Mouse (Mus musculus): ENCODE measurements around the gene Krtap9-5. TPM values are rescaled to one million over a fixed set of nuclear protein-coding genes. Genes with fewer than 3 reads are reported as not detected.

Krtap9-5 gene
- polyA plus RNA-seq, 1 experiment = not detected

GRCm38 (mm10) chr11:99994384-99994661, 46.0 kb downstream of the Krtap9-5 start:
- H3K4me3 ChIP-seq (replicated peaks; ENCODE audit: control insufficient read depth, low read depth, low read length) = no peak overlapping the region
- no peak overlapping the region for H3K27ac ChIP-seq (ENCODE audit: control insufficient read depth, insufficient read depth, low read depth, low read length, poor library complexity)
- no peaks in the 10 kb centered on the region; the same call in 1 of the 2 replicates for H3K4me1 ChIP-seq (ENCODE audit: control insufficient read depth, insufficient read depth, low read length)
- TF ChIP-seq POLR2A (IDR thresholded peaks at IDR 0.05; ENCODE audit: borderline replicate concordance, control insufficient read depth, low read depth, low read length) = no peak
- 55% methylated on average over 4 of the region's 4 CpGs for WGBS

DNA sequence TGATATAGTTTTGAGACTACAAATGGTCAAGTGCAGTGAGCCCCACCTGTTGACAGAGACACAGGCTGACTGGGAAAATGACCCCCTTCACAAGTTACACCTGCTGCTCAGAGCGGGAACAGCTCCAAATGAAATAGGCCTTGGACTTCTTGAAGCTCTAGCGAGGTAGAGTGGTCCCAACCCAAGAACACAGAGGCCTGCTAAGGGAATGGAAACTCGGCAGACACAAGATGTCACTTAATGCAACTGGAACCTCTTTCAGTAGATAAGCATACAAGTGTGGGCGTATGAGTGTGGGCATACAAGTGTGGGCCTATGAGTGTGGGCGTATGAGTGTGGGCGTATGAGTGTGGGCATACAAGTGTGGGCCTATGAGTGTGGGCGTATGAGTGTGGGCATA, 50.8 kb downstream of the Krtap9-5 start:
- H3K27ac ChIP-seq (ENCODE audit: control insufficient read depth, insufficient read depth, low read depth, low read length, poor library complexity) = no peak overlapping the region
- no peaks in the 10 kb centered on the region for H3K4me1 ChIP-seq (ENCODE audit: control insufficient read depth, insufficient read depth, low read length)
- no peak overlapping the region for H3K4me3 ChIP-seq (replicated peaks; ENCODE audit: control insufficient read depth, low read depth, low read length)
- 84% methylated on average over 7 of the region's 7 CpGs for WGBS
- TF ChIP-seq CTCF (IDR thresholded peaks at IDR 0.05; ENCODE audit: control insufficient read depth, insufficient read depth, low read length) = no peak
- TF ChIP-seq POLR2A (IDR thresholded peaks at IDR 0.05; ENCODE audit: borderline replicate concordance, control insufficient read depth, low read depth, low read length) = no peak

Other genes starting within 250 kb of the Krtap9-5 start
- gene Gm14180, start 214.2 kb upstream of the Krtap9-5 start, polyA plus RNA-seq (2011; ENCODE audit: insufficient read depth, insufficient read length, low replicate concordance, missing spikeins) = not detected in 2 replicates
- gene Gm11595, start 175.6 kb upstream of the Krtap9-5 start, polyA plus RNA-seq (2011; ENCODE audit: insufficient read depth, insufficient read length, low replicate concordance, missing spikeins) = not detected in 2 replicates
- not detected in 2 replicates for gene Krtap4-8, start 167.8 kb upstream of the Krtap9-5 start, polyA plus RNA-seq (2011; ENCODE audit: insufficient read depth, insufficient read length, low replicate concordance, missing spikeins)
- gene Krtap4-9, start 163.3 kb upstream of the Krtap9-5 start, polyA plus RNA-seq (2011; ENCODE audit: insufficient read depth, insufficient read length, low replicate concordance, missing spikeins) = not detected in 2 replicates
- not detected in 2 replicates for gene Gm11596, start 155.0 kb upstream of the Krtap9-5 start, polyA plus RNA-seq (2011; ENCODE audit: insufficient read depth, insufficient read length, low replicate concordance, missing spikeins)
- not detected in 2 replicates for gene Gm11569, start 149.5 kb upstream of the Krtap9-5 start, polyA plus RNA-seq (2011; ENCODE audit: insufficient read depth, insufficient read length, low replicate concordance, missing spikeins)
- gene Gm11554, start 144.0 kb upstream of the Krtap9-5 start, polyA plus RNA-seq (2011; ENCODE audit: insufficient read depth, insufficient read length, low replicate concordance, missing spikeins) = not detected in 2 replicates
- not detected in 2 replicates for gene Krtap4-13, start 138.6 kb upstream of the Krtap9-5 start, polyA plus RNA-seq (2011; ENCODE audit: insufficient read depth, insufficient read length, low replicate concordance, missing spikeins)
- not detected in 2 replicates for gene Gm11564, start 132.8 kb upstream of the Krtap9-5 start, polyA plus RNA-seq (2011; ENCODE audit: insufficient read depth, insufficient read length, low replicate concordance, missing spikeins)
- gene 2300003K06Rik, start 110.4 kb upstream of the Krtap9-5 start, polyA plus RNA-seq (2011; ENCODE audit: insufficient read depth, insufficient read length, low replicate concordance, missing spikeins) = not detected in 2 replicates
- not detected in 2 replicates for gene Krtap4-16, start 96.9 kb upstream of the Krtap9-5 start, polyA plus RNA-seq (2011; ENCODE audit: insufficient read depth, insufficient read length, low replicate concordance, missing spikeins)
- not detected in 2 replicates for gene Gm11568, start 90.6 kb upstream of the Krtap9-5 start, polyA plus RNA-seq (2011; ENCODE audit: insufficient read depth, insufficient read length, low replicate concordance, missing spikeins)
- gene Gm11559, start 84.0 kb upstream of the Krtap9-5 start, polyA plus RNA-seq (2011; ENCODE audit: insufficient read depth, insufficient read length, low replicate concordance, missing spikeins) = not detected in 2 replicates
- not detected in 2 replicates for gene Krtap9-1, start 75.1 kb upstream of the Krtap9-5 start, polyA plus RNA-seq (2011; ENCODE audit: insufficient read depth, insufficient read length, low replicate concordance, missing spikeins)
- not detected in 2 replicates for gene Gm11567, start 69.3 kb upstream of the Krtap9-5 start, polyA plus RNA-seq (2011; ENCODE audit: insufficient read depth, insufficient read length, low replicate concordance, missing spikeins)
- not detected in 2 replicates for gene Krtap31-1, start 40.6 kb upstream of the Krtap9-5 start, polyA plus RNA-seq (2011; ENCODE audit: insufficient read depth, insufficient read length, low replicate concordance, missing spikeins)
- gene Gm11565, start 33.7 kb upstream of the Krtap9-5 start, polyA plus RNA-seq (2011; ENCODE audit: insufficient read depth, insufficient read length, low replicate concordance, missing spikeins) = not detected in 2 replicates
- not detected in 2 replicates for gene Krtap31-2, start 12.2 kb upstream of the Krtap9-5 start, polyA plus RNA-seq (2011; ENCODE audit: insufficient read depth, insufficient read length, low replicate concordance, missing spikeins)
- gene Krtap29-1, start 30.6 kb downstream of the Krtap9-5 start, polyA plus RNA-seq (2011; ENCODE audit: insufficient read depth, insufficient read length, low replicate concordance, missing spikeins) = not detected in 2 replicates
- gene Krtap16-1, start 38.1 kb downstream of the Krtap9-5 start, polyA plus RNA-seq (2011; ENCODE audit: insufficient read depth, insufficient read length, low replicate concordance, missing spikeins) = not detected in 2 replicates
- not detected in 2 replicates for gene Krtap17-1, start 45.5 kb downstream of the Krtap9-5 start, polyA plus RNA-seq (2011; ENCODE audit: insufficient read depth, insufficient read length, low replicate concordance, missing spikeins)
- gene Krt33a, start 67.7 kb downstream of the Krtap9-5 start, polyA plus RNA-seq (2011; ENCODE audit: insufficient read depth, insufficient read length, low replicate concordance, missing spikeins) = not detected in 2 replicates
- gene Krt33b, start 81.4 kb downstream of the Krtap9-5 start, polyA plus RNA-seq (2011; ENCODE audit: insufficient read depth, insufficient read length, low replicate concordance, missing spikeins) = not detected in 2 replicates
- gene Krt34, start 93.1 kb downstream of the Krtap9-5 start, polyA plus RNA-seq (2011; ENCODE audit: insufficient read depth, insufficient read length, low replicate concordance, missing spikeins) = not detected in 2 replicates
- gene Krt31, start 102.1 kb downstream of the Krtap9-5 start, polyA plus RNA-seq (2011; ENCODE audit: insufficient read depth, insufficient read length, low replicate concordance, missing spikeins) = not detected in 2 replicates
- not detected in 2 replicates for gene Krt32, start 139.8 kb downstream of the Krtap9-5 start, polyA plus RNA-seq (2011; ENCODE audit: insufficient read depth, insufficient read length, low replicate concordance, missing spikeins)
- gene Krt35, start 147.8 kb downstream of the Krtap9-5 start, polyA plus RNA-seq (2011; ENCODE audit: insufficient read depth, insufficient read length, low replicate concordance, missing spikeins) = not detected in 2 replicates
- gene Krt36, start 157.2 kb downstream of the Krtap9-5 start, polyA plus RNA-seq (2011; ENCODE audit: insufficient read depth, insufficient read length, low replicate concordance, missing spikeins) = not detected in 2 replicates
- 4.1 TPM in 1 of 2 replicates, not detected in the other for gene Krt13, start 173.1 kb downstream of the Krtap9-5 start, polyA plus RNA-seq (2011; ENCODE audit: insufficient read depth, insufficient read length, low replicate concordance, missing spikeins)
- not detected in 2 replicates for gene Krt15, start 187.5 kb downstream of the Krtap9-5 start, polyA plus RNA-seq (2011; ENCODE audit: insufficient read depth, insufficient read length, low replicate concordance, missing spikeins)
- not detected in 2 replicates for gene Krt19, start 200.2 kb downstream of the Krtap9-5 start, polyA plus RNA-seq (2011; ENCODE audit: insufficient read depth, insufficient read length, low replicate concordance, missing spikeins)
- not detected in 2 replicates for gene Krt9, start 244.8 kb downstream of the Krtap9-5 start, polyA plus RNA-seq (2011; ENCODE audit: insufficient read depth, insufficient read length, low replicate concordance, missing spikeins)